Mouse (Mus musculus) neural tube, embryonic 13.5 days (tissue): Measurements from ENCODE around the gene Ptges. TPM values are rescaled to one million over a fixed set of nuclear protein-coding genes. Genes with fewer than 3 reads are reported as not detected.

Source experiments
- ATAC-seq: fragments of 200-750 bp; cut with Nextera tagmentation; 2 replicates; pipeline ENCODE4 v1.8.0; 2017; ENCODE audit warnings: low read depth, mild to moderate bottlenecking, moderate TSS enrichment, moderate library complexity
- H3K27ac ChIP-seq: fragments of 300-500 bp; sonication (generic); replicated peaks from 2 replicates; pipeline ENCODE4 v1.5.1; 2015; ENCODE audit warnings: moderate library complexity, mild to moderate bottlenecking, inconsistent platforms
- H3K27me3 ChIP-seq: fragments of 300-500 bp; sonication (generic); 2 replicates; pipeline ENCODE4 v1.6.1; 2015; ENCODE audit warnings: mild to moderate bottlenecking, inconsistent platforms
- H3K36me3 ChIP-seq: fragments of 300-500 bp; sonication (generic); 2 replicates; pipeline ENCODE4 v1.6.1; 2015; ENCODE audit warnings: mild to moderate bottlenecking, inconsistent platforms
- H3K4me1 ChIP-seq: fragments of 300-500 bp; sonication (generic); replicated peaks from 2 replicates; pipeline ENCODE4 v1.6.1; 2015; ENCODE audit warnings: inconsistent platforms
- H3K4me2 ChIP-seq: fragments of 300-500 bp; sonication (generic); 2 replicates; pipeline ENCODE4 v1.6.1; 2015; ENCODE audit warnings: inconsistent platforms, mild to moderate bottlenecking, moderate library complexity
- H3K4me3 ChIP-seq: fragments of 300-500 bp; sonication (generic); 2 replicates; pipeline ENCODE4 v1.5.1; 2015; ENCODE audit warnings: mild to moderate bottlenecking, inconsistent platforms
- H3K9ac ChIP-seq: fragments of 300-500 bp; sonication (generic); 2 replicates; pipeline ENCODE4 v1.6.1; 2015; ENCODE audit warnings: moderate library complexity, mild to moderate bottlenecking, inconsistent platforms
- H3K9me3 ChIP-seq: fragments of 300-500 bp; sonication (generic); 2 replicates; pipeline ENCODE4 v1.6.1; 2016; ENCODE audit warnings: inconsistent platforms
- WGBS: fragments of 180-500 bp; shearing (Covaris S2); methylation state at CpG from one replicate; pipeline ENCODE4 v1.1.7; 2015; 5-methylcytosine and 5-hydroxymethylcytosine counted together
- polyA plus RNA-seq: library from polyadenylated mRNA; unstranded; fragments of >200 nt; fragmentation: Nextera tagmentation; extraction: Ambion mirVana; gene quantifications from 2 replicates; pipeline ENCODE4 v1.2.1, GENCODE M21; 2015

Ptges gene
- polyA plus RNA-seq, 1 experiment from 2014 or later = 2.4 TPM

DNA sequence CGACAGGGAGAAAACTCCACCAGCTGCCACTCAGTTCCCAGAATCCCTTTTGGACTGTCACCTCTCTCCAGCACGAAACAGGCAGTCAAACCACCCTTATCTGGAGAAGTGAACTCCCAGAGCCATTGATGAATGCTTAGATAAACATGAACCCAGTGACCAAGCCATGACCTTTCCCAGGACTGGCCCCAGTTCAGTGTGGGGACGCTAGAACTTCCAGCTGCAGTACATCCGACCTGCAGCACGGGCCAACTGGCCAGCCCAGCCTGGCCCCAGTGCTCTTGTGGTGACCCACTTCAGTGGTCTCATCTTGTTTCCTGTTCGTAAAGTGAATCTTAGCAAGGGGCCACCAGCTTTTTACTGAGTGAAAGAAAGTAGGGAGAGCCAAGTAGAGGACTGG, 36.3 kb downstream of the Ptges start:
- Histone ChIP-seq H3K27ac (no peak overlapping the region), H3K9ac (no peak overlapping the region), H3K4me1 (peaks cover 8% of the 10 kb centered on the region), H3K36me3 (no peaks in the 10 kb centered on the region), H3K27me3 (0 out of 2 replicates have a peak, but pooled peaks cover 2% of the 10 kb centered on the region), H3K9me3 (no peaks in the 10 kb centered on the region), H3K4me3 (no peak overlapping the region), H3K4me2 (no peak overlapping the region)
- WGBS = 23% methylated on average over 6 of the region's 6 CpGs
- no peak for ATAC-seq

DNA sequence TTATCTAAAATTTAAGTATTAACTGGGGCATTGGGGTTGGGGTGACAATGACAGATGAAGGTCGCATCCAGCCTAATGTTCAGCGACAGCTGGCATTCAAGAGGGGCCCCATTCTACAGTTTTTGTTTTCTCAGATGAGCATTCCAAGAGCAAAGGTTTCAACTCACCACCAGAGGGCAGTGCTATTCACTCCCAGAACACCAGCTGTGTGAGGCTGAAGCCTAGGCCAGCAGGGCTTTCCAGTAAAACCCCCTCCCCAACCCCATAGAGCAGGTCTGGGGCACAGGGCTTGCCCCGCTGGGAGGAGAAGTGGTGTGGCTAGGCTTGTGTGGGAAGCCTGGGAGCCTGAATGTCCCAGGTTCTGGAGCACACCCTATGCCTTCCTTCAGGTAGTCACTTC, 38.7 kb downstream of the Ptges start:
- Histone ChIP-seq H3K27me3 (0 out of 2 replicates have a peak, but pooled peaks cover 2% of the 10 kb centered on the region), H3K4me3 (no peak overlapping the region), H3K4me1 (peaks cover under 1% of the 10 kb centered on the region; the same call in 1 of the 2 replicates), H3K4me2 (no peak overlapping the region), H3K36me3 (no peaks in the 10 kb centered on the region), H3K27ac (no peak overlapping the region), H3K9me3 (no peaks in the 10 kb centered on the region), H3K9ac (no peak overlapping the region)
- WGBS = 5% methylated on average over 3 of the region's 3 CpGs
- no peak for ATAC-seq

DNA sequence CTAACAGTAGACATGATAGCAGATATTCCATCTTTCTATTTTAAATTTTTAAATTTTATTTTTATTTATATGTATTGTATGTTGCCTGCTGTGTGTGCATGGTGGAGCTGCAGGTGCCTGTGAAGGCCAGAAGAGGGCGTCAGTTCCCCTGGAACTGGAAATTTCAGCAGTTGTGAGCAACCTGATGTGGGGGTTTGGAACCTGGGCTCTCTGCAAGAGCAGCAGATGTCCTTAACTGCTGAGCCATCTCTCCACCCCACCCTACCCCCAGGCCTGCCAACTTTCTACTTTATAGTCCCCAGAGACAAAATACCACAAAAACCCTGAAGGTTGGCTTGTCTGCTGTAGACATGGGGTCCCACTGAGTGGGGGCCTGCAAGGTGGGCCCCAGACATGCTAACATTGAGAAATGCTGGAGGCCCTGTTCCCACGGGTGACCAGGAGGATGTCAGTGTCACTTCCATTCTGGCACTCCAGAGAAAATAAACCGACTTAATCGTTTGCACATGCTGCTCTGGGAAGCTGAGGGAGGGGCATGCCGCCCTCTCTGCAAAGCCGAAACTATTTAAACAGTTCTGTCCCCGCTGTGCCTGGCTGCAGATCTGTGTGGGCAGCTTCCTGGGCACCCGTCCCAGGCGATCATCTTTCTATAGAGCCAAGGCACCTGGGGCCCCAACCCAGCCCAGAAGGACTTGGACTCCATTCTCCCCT, 44.1 kb downstream of the Ptges start:
- H3K27me3 ChIP-seq = 0 out of 2 replicates have a peak, but pooled peaks cover 2% of the 10 kb centered on the region
- H3K4me1 ChIP-seq = peaks cover 7% of the 10 kb centered on the region; the same call in 1 of the 2 replicates
- H3K36me3 ChIP-seq = no peaks in the 10 kb centered on the region
- H3K4me3 ChIP-seq = no peak overlapping the region
- ATAC-seq = peak; percentile 50; the same call in 1 of the 2 replicates
- WGBS = 59% methylated on average over 9 of the region's 9 CpGs
- H3K9me3 ChIP-seq = no peaks in the 10 kb centered on the region
- H3K9ac ChIP-seq = no peak overlapping the region
- H3K4me2 ChIP-seq = no peak overlapping the region
- peak overlapping the region; percentile 54 for H3K27ac ChIP-seq

DNA sequence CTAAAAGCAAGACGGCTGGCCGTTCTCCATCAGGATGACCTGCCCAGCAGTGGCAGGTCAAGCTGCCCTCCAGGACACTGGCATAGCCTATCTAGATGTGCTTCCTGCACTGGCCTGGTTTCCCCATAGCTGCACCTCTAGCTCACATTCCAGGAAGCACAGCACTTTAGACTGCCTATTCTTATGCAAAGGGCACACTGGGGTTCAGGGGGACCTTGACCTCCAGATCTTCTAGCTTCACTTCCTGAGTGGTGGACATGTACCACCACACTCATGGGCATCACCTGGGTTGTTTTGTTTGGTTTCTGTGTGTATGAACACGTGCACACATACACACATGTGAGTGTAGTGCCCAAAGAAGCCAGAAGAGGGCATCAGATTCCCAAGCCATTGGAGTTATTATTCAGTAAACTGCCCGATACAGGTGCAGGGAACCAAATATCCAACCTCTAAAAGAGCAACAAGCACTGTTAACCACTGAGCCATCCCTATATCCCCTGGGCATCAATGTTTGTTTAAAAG, 44.8 kb downstream of the Ptges start:
- H3K4me3 ChIP-seq = no peak overlapping the region
- peaks cover 7% of the 10 kb centered on the region; the same call in 1 of the 2 replicates for H3K4me1 ChIP-seq
- H3K4me2 ChIP-seq = no peak overlapping the region
- H3K27me3 ChIP-seq = no peaks in the 10 kb centered on the region
- H3K9me3 ChIP-seq = no peaks in the 10 kb centered on the region
- H3K27ac ChIP-seq = no peak overlapping the region
- no peak for ATAC-seq
- H3K9ac ChIP-seq = no peak overlapping the region
- WGBS = 91% methylated on average over 4 of the region's 4 CpGs
- H3K36me3 ChIP-seq = no peaks in the 10 kb centered on the region

DNA sequence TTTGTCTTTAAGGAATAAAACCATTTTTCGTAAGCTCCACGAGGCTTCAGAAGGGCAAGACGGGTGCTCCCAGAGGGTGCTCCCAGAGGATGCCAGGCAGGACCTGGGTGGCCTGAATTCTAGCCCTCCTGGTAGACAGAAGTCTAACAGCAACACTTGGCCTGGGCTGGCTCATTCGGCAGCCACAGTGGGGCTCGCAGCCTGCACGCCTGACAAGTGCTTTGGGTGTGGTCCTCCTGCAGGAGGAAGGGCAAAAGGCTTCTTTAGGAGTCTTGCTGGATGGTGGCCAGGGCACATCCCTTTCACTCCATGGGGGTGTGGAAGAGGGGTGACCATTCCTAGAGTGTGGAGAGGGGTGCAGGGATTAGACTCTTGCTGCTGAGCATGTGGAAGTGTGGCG, 48.4 kb downstream of the Ptges start:
- ATAC-seq = no peak
- H3K4me1 ChIP-seq = peaks cover 7% of the 10 kb centered on the region; the same call in 1 of the 2 replicates
- H3K27me3 ChIP-seq = no peaks in the 10 kb centered on the region
- no peak overlapping the region for H3K4me2 ChIP-seq
- H3K9me3 ChIP-seq = no peaks in the 10 kb centered on the region
- WGBS = 88% methylated on average over 7 of the region's 7 CpGs
- H3K9ac ChIP-seq = no peak overlapping the region
- H3K27ac ChIP-seq = no peak overlapping the region
- H3K36me3 ChIP-seq = no peaks in the 10 kb centered on the region
- H3K4me3 ChIP-seq = no peak overlapping the region

DNA sequence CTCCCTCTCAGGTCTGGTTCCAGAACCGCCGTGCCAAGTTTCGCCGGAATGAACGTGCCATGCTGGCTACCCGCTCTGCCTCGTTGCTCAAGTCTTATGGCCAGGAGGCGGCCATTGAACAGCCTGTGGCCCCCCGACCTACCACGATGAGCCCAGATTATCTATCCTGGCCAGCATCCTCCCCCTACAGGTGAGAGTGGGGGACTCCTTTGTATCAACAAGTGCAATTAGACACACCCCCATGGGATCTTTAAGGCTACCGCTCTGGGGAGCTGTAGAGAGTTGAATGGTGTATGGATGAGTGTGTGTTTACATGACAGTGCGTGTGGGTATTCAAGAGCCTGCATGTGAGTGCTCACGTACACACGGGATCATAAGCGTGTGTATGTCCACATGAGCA, 50.2 kb downstream of the Ptges start:
- Histone ChIP-seq H3K9ac (no peak overlapping the region), H3K36me3 (no peaks in the 10 kb centered on the region), H3K4me2 (no peak overlapping the region), H3K27ac (no peak overlapping the region), H3K9me3 (no peaks in the 10 kb centered on the region), H3K27me3 (no peaks in the 10 kb centered on the region), H3K4me1 (peaks cover 2% of the 10 kb centered on the region), H3K4me3 (no peak overlapping the region)
- WGBS = 88% methylated on average over 15 of the region's 15 CpGs
- no peak for ATAC-seq

DNA sequence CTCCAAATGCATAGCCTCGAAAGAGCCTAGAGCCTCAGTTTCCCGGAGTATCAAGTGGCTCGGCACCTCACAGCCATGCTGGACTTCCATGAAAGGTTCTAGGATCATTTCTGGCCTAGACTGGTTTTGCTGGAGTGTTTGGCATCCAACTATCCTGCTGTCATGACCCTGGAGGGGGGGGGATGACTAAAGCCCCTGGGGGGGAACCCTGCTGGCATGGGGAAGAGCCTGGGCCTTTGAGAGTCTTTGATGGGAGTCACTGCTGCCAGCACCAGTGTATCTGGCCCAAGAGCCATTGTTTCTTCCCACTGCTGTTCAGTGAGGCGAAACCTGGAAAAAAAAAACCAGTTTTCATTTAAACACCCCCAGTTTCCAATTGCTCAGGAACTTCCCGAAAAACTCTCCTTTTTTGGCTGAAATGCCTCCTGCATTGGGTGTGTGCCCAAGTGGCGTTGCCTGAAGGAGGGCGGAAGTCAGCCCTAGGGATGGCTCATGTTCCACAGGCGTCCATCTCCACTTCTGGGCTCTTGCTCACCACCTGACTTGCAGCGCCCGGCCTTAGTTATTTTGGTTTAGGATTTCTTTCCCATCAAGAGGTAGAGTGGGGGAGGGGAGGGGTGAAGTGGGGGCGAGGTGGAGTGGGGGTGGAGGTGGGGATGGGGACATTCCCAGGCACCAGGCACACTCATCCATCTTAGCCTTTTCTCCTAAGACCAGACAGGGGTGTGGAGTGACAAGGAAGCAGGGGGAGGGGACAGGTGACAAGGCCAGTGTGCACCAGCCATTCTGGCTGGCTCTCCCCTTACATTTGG, 53.8 kb downstream of the Ptges start:
- no peak for ATAC-seq
- Histone ChIP-seq H3K4me2 (no peak overlapping the region), H3K4me1 (peaks cover 6% of the 10 kb centered on the region), H3K36me3 (no peaks in the 10 kb centered on the region), H3K9me3 (no peaks in the 10 kb centered on the region), H3K27ac (no peak overlapping the region), H3K27me3 (no peaks in the 10 kb centered on the region), H3K9ac (no peak overlapping the region), H3K4me3 (no peak overlapping the region)
- WGBS = 58% methylated on average over 11 of the region's 11 CpGs

DNA sequence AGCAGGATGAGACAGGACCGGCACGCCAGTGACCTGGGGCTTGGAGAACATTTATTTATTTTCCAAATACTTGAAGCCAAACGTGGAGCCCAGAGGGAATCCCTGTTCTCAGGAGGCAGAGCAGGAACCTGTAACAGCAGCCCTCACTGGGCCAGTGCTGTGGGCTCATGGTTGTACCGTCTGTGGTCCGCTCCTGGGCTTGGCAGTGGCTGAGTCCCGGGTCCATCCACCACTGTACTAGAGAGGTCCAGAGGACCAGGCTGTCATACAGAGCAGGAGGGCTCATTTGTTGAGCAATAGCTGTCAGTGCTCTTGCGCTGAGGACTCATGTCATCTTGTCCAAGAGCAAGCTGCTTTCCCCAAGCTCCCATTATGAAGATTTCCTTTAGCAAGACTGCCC, 54.6 kb downstream of the Ptges start:
- Histone ChIP-seq H3K27me3 (no peaks in the 10 kb centered on the region), H3K27ac (no peak overlapping the region), H3K9ac (no peak overlapping the region), H3K36me3 (no peaks in the 10 kb centered on the region), H3K4me1 (peaks cover 6% of the 10 kb centered on the region), H3K4me3 (no peak overlapping the region), H3K4me2 (no peak overlapping the region), H3K9me3 (no peaks in the 10 kb centered on the region)
- WGBS = 74% methylated on average over 7 of the region's 7 CpGs
- ATAC-seq = no peak

DNA sequence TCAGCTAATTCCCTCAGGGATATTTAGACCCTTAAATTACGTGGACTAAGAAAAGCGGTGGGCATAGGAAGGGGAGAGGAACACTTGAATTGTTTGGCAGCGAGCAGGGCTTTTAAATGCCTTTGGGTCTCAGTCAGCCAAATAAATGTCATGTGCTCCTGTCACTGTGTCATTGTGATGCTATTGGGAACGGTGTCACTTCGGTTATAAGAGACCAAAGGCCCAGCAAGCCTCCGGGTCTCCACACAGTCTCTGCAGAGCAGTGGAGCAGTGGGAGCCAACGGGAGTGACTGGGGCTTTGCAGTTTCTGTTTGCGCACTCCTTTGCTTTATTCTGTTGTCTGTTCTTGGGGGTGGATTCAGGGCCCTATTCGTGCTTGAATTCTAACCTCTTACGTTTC, 55.2 kb downstream of the Ptges start:
- WGBS = 44% methylated on average over 10 of the region's 10 CpGs
- no peak overlapping the region for H3K27ac ChIP-seq

DNA sequence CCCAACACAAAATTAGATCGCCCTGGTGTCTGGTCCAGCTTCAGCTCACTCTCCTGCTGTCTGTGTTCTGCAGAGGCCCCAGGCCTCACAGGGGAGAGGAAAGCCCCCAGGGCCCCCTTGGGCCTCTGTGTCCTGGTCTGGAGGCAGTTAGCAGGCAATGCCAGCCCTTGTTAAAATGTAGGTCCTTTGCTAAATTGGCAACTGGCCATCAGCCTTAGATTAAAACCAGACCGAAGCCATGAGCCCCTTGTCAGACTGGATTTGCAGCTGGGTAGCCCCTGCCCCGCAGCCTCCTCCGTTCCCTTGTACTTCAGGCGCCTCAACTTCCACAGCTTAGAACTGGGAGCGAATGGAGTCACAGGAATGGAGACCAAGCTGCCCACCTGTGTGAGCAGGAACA, 57.0 kb downstream of the Ptges start:
- Histone ChIP-seq H3K27me3 (no peaks in the 10 kb centered on the region), H3K9ac (no peak overlapping the region), H3K4me3 (no peak overlapping the region), H3K4me2 (no peak overlapping the region), H3K27ac (no peak overlapping the region), H3K4me1 (peaks cover 6% of the 10 kb centered on the region), H3K9me3 (no peaks in the 10 kb centered on the region), H3K36me3 (no peaks in the 10 kb centered on the region)
- ATAC-seq = no peak
- WGBS = 77% methylated on average over 6 of the region's 6 CpGs

More for the DNA sequence above, 55.2 kb downstream of the Ptges start:
- no peak for ATAC-seq
- Histone ChIP-seq H3K36me3 (no peaks in the 10 kb centered on the region), H3K9ac (no peak overlapping the region), H3K4me2 (no peak overlapping the region), H3K4me3 (no peak overlapping the region), H3K4me1 (peaks cover 6% of the 10 kb centered on the region), H3K27me3 (no peaks in the 10 kb centered on the region), H3K9me3 (no peaks in the 10 kb centered on the region)

DNA sequence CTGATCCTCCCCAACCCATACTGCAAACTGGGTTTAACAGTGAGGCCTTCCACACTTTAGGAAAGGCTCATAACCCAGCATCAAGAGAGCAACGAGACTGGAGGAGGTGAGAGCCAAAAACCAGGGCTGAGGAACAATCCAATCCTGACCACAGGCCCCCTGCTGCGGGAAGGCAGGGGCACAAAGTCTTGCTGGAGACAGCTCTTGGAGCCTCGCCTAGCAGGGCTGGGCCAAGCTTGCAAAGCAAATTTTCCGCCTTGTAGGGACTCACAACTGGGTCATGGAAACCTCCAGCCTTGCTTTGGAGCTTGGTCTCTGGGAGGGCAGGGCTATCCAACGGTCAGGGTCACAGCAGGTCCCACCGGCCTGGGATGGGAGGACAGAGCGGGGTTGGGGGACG, 58.8 kb downstream of the Ptges start:
- Histone ChIP-seq H3K27ac (no peak overlapping the region), H3K27me3 (peaks cover 11% of the 10 kb centered on the region), H3K9ac (no peak overlapping the region), H3K4me3 (no peak overlapping the region), H3K36me3 (no peaks in the 10 kb centered on the region), H3K4me2 (no peak overlapping the region), H3K4me1 (peaks cover 6% of the 10 kb centered on the region), H3K9me3 (no peaks in the 10 kb centered on the region)
- 69% methylated on average over 8 of the region's 8 CpGs for WGBS
- no peak for ATAC-seq

DNA sequence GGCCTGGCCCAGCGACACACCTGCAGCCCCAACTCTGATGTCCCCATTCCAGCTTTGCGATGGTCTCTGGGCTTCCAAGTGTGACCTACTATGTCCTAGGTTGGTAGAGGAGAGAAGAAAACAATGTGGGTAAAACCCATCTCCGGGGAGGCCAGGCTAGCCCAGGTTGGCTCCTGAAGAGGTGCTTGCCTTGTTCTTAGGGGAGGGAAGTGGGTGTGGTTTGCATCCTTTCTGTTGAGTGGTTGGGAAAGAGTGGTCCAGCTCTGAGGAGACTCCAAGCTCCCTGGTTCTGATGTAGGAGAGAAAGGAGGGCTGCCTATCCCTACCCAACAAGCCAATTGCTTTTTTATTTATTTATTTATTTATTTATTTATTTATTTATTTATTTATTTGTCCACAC, 64.2 kb downstream of the Ptges start:
- WGBS = 56% methylated on average over 3 of the region's 3 CpGs
- H3K4me1 ChIP-seq = peaks cover 11% of the 10 kb centered on the region
- no peaks in the 10 kb centered on the region for H3K9me3 ChIP-seq
- no peak overlapping the region for H3K4me3 ChIP-seq
- no peaks in the 10 kb centered on the region for H3K36me3 ChIP-seq
- H3K27me3 ChIP-seq = peaks cover 38% of the 10 kb centered on the region
- ATAC-seq = no peak
- no peak overlapping the region for H3K9ac ChIP-seq
- peak overlapping the region; percentile 51; the same call in 1 of the 2 replicates for H3K4me2 ChIP-seq
- no peak overlapping the region for H3K27ac ChIP-seq
